Mouse (Mus musculus) thymus, adult 2 months (tissue): ENCODE measurements around the gene Prpsap1. TPM values are rescaled to one million over a fixed set of nuclear protein-coding genes. Genes with fewer than 3 reads are reported as not detected.

Experiments used
- DNase-seq: peaks from one replicate; pipeline ENCODE4 v3.0.0; 2021
- H3K27ac ChIP-seq: fragments of 200-500 bp; 2 replicates; pipeline ENCODE4 v1.5.1; 2012; ENCODE audit warnings: low read length, control low read depth; ENCODE audit not compliant: control insufficient read depth, insufficient read depth
- H3K27me3 ChIP-seq: fragments of 200-500 bp; 2 replicates; pipeline ENCODE4 v1.6.1; 2012; ENCODE audit warnings: mild to moderate bottlenecking, low read length, moderate library complexity, mixed read lengths; ENCODE audit not compliant: control insufficient read depth, insufficient read depth
- H3K36me3 ChIP-seq: fragments of 200-500 bp; 2 replicates; pipeline ENCODE4 v1.6.1; 2012; ENCODE audit warnings: mild to moderate bottlenecking, low read length, moderate library complexity; ENCODE audit not compliant: control insufficient read depth, insufficient read depth
- H3K4me1 ChIP-seq: fragments of 200-500 bp; replicated peaks from 2 replicates; pipeline ENCODE4 v1.6.1; 2012; ENCODE audit warnings: low read length; ENCODE audit not compliant: control insufficient read depth, insufficient read depth
- H3K4me3 ChIP-seq: fragments of 200-500 bp; 2 replicates; pipeline ENCODE4 v1.5.1; 2012; ENCODE audit warnings: mild to moderate bottlenecking, low read length, control low read depth, moderate library complexity; ENCODE audit not compliant: control insufficient read depth, insufficient read depth
- CTCF ChIP-seq: fragments of 200-500 bp; IDR thresholded peaks from 2 replicates; pipeline ENCODE4 v1.5.1; 2012; ENCODE audit warnings: mild to moderate bottlenecking, control low read depth, low read length, moderate library complexity, borderline replicate concordance; ENCODE audit not compliant: control insufficient read depth, poor library complexity, insufficient read depth; ENCODE audit errors: extremely low read depth
- POLR2A ChIP-seq: fragments of 200-500 bp; IDR thresholded peaks from 2 replicates; pipeline ENCODE4 v1.6.1; 2012; ENCODE audit warnings: mild to moderate bottlenecking, low read length, control low read depth, moderate library complexity; ENCODE audit not compliant: control insufficient read depth, poor library complexity, insufficient read depth; ENCODE audit errors: extremely low read depth
- WGBS: fragments of 180-500 bp; shearing (Covaris S2); methylation state at CpG from one replicate; pipeline ENCODE4 v1.1.7; 2018; 5-methylcytosine and 5-hydroxymethylcytosine counted together
- polyA plus RNA-seq: library from polyadenylated mRNA; depleted of rRNA; stranded (reverse); fragments of >200 nt; gene quantifications from 2 replicates; pipeline ENCODE4 v1.2.3, GENCODE M21; 2012; rRNA removed

Prpsap1 gene
- polyA plus RNA-seq, 1 experiment, result 86.0 TPM

DNA sequence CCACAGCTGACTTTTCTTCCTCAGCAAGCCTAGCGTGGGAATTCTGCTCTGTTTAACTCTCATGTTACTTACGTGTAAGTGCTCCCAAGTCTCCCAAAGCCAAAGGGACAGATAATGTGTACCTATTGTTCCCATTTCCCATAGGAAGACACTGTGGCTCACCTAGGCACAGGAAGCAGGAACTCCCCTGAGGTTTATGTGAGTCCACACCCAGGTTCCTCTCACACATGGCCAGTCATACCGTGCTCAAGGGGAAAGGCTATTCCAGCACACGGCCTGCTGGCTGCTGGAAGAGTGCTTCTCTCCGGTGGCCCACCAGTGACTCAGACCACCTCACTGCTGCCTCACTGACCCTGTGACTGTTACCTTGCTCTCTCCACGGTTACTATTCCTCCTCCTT is 72.9 kb downstream of the Prpsap1 start:
- Histone ChIP-seq H3K4me3 (no peak overlapping the region), H3K27me3 (no peaks in the 10 kb centered on the region), H3K36me3 (no peaks in the 10 kb centered on the region), H3K4me1 (peaks cover 28% of the 10 kb centered on the region), H3K27ac (no peak overlapping the region)
- DNase-seq, result no peak
- TF ChIP-seq CTCF (no peak), POLR2A (no peak)
- 81% methylated on average over 6 of the region's 6 CpGs for WGBS

Other genes starting within 250 kb of the Prpsap1 start
- 69.1 and 72.0 TPM in 2 replicates for gene Srp68, start 220.0 kb downstream of the Prpsap1 start, polyA plus RNA-seq
- 0.59 and 1.1 TPM in 2 replicates for gene Galr2, start 213.3 kb downstream of the Prpsap1 start, polyA plus RNA-seq
- 50.7 and 51.6 TPM in 2 replicates for gene Exoc7, start 187.0 kb downstream of the Prpsap1 start, polyA plus RNA-seq
- 6.9 TPM in 2 replicates for gene Foxj1, start 158.8 kb downstream of the Prpsap1 start, polyA plus RNA-seq
- gene Rnf157, start 81.2 kb downstream of the Prpsap1 start, polyA plus RNA-seq, result 98.7 and 119 TPM in 2 replicates
- gene Ubald2, start 60.1 kb downstream of the Prpsap1 start, polyA plus RNA-seq, result 558 and 566 TPM in 2 replicates
- gene Qrich2, start 28.0 kb downstream of the Prpsap1 start, polyA plus RNA-seq, result 0.19 and 0.24 TPM in 2 replicates
- gene Sphk1, start 36.7 kb upstream of the Prpsap1 start, polyA plus RNA-seq, result 12.9 and 15.7 TPM in 2 replicates
- gene Ube2o, start 87.2 kb upstream of the Prpsap1 start, polyA plus RNA-seq, result 26.5 and 27.1 TPM in 2 replicates
- not detected in 2 replicates for gene Aanat, start 92.2 kb upstream of the Prpsap1 start, polyA plus RNA-seq
- gene Rhbdf2, start 132.8 kb upstream of the Prpsap1 start, polyA plus RNA-seq, result 40.8 and 44.4 TPM in 2 replicates
- 0.36 and 0.97 TPM in 2 replicates for gene Prcd, start 159.3 kb upstream of the Prpsap1 start, polyA plus RNA-seq
- 9.4 and 14.0 TPM in 2 replicates for gene Cygb, start 160.1 kb upstream of the Prpsap1 start, polyA plus RNA-seq